Mouse (Mus musculus): ENCODE results near the gene Rpl31. TPM values are rescaled to one million over a fixed set of nuclear protein-coding genes. Genes with fewer than 3 reads are reported as not detected.

Rpl31 gene
- polyA plus RNA-seq, 1 experiment from 2014 or later: 452 TPM

GRCm38 (mm10) chr1:39338831-39339230 lies 28.8 kb upstream of the Rpl31 start:
- H3K27me3 ChIP-seq: no peaks in the 10 kb centered on the region
- DNase-seq (ENCODE audit: low read depth, low spot score) (no peak), ATAC-seq (no peak)
- TF ChIP-seq CTCF (IDR thresholded peaks at IDR 0.05): no peak
- ChIA-PET POLR2A (no interaction called here), CTCF (interaction anchor here (1.4 kb wide), 1 partner anchor 338 kb away, joined by 3 read pairs; no protein-coding TSS in a partner anchor)
- in situ Hi-C loops (cut with MboI; ENCODE audit: low pct_unique_long_range_greater_than_20kb): no loop called here

GRCm38 (mm10) chr1:39339455-39339854 lies 28.2 kb upstream of the Rpl31 start:
- ATAC-seq: no peak
- CTCF ChIA-PET: interaction anchor here (1.4 kb wide), 1 partner anchor 338 kb away, joined by 3 read pairs; no protein-coding TSS in a partner anchor
- in situ Hi-C loops (cut with MboI; ENCODE audit: low pct_unique_long_range_greater_than_20kb): no loop called here
- POLR2A ChIA-PET: no interaction called here
- no peak for DNase-seq (ENCODE audit: low read depth, low spot score)
- TF ChIP-seq CTCF (IDR thresholded peaks at IDR 0.05): no peak
- no peaks in the 10 kb centered on the region for H3K27me3 ChIP-seq

GRCm38 (mm10) chr1:39340156-39340555 lies 27.5 kb upstream of the Rpl31 start:
- H3K27me3 ChIP-seq: no peaks in the 10 kb centered on the region
- ATAC-seq (no peak), DNase-seq (ENCODE audit: low read depth, low spot score) (no peak)
- no peak for TF ChIP-seq CTCF (IDR thresholded peaks at IDR 0.05)
- POLR2A ChIA-PET: no interaction called here
- in situ Hi-C loops (cut with MboI; ENCODE audit: low pct_unique_long_range_greater_than_20kb): loop anchor here (5.0 kb wide), 2 partner anchors 138 to 328 kb away; no protein-coding TSS in a partner anchor
- CTCF ChIA-PET: interaction anchor here (1.4 kb wide), 1 partner anchor 339 kb away, joined by 3 read pairs; no protein-coding TSS in a partner anchor

GRCm38 (mm10) chr1:39340647-39341046 lies 27.0 kb upstream of the Rpl31 start:
- TF ChIP-seq CTCF (IDR thresholded peaks at IDR 0.05): peak; percentile 86
- ChIA-PET CTCF (interaction anchor here (0.6 to 1.6 kb wide), 4 partner anchors 134 to 335 kb away, joined by 3 to 10 read pairs (median 4); no protein-coding TSS in a partner anchor), POLR2A (no interaction called here)
- in situ Hi-C loops (cut with MboI; ENCODE audit: low pct_unique_long_range_greater_than_20kb): loop anchor here (5.0 kb wide), 2 partner anchors 138 to 328 kb away; no protein-coding TSS in a partner anchor
- DNase-seq (ENCODE audit: low read depth, low spot score) (peak; percentile 19), ATAC-seq (no peak)
- no peaks in the 10 kb centered on the region for H3K27me3 ChIP-seq

- H3K27me3 ChIP-seq: no peaks in the 10 kb centered on the region
- ATAC-seq (no peak), DNase-seq (ENCODE audit: low read depth, low spot score) (no peak)
- CTCF ChIA-PET: interaction anchor here (1.3 to 1.6 kb wide), 3 partner anchors 135 to 334 kb away, joined by 4 to 10 read pairs (median 5); no protein-coding TSS in a partner anchor
- POLR2A ChIA-PET: no interaction called here
- TF ChIP-seq CTCF (IDR thresholded peaks at IDR 0.05): no peak
- in situ Hi-C loops (cut with MboI; ENCODE audit: low pct_unique_long_range_greater_than_20kb): loop anchor here (5.0 kb wide), 2 partner anchors 140 to 330 kb away; no protein-coding TSS in a partner anchor
Measured at GRCm38 (mm10) chr1:39341807-39342206, 25.8 kb upstream of the Rpl31 start.

GRCm38 (mm10) chr1:39343242-39343641 lies 24.4 kb upstream of the Rpl31 start:
- ChIA-PET CTCF (no interaction called here), POLR2A (no interaction called here)
- TF ChIP-seq CTCF (IDR thresholded peaks at IDR 0.05): no peak
- no peaks in the 10 kb centered on the region for H3K27me3 ChIP-seq
- in situ Hi-C loops (cut with MboI; ENCODE audit: low pct_unique_long_range_greater_than_20kb): loop anchor here (5.0 kb wide), 2 partner anchors 141 to 331 kb away; no protein-coding TSS in a partner anchor
- no peak for ATAC-seq
- no peak for DNase-seq (ENCODE audit: low read depth, low spot score)

- ATAC-seq (no peak), DNase-seq (ENCODE audit: low read depth, low spot score) (no peak)
- in situ Hi-C loops (cut with MboI; ENCODE audit: low pct_unique_long_range_greater_than_20kb): loop anchor here (5.0 kb wide), 2 partner anchors 143 to 333 kb away; no protein-coding TSS in a partner anchor
- ChIA-PET POLR2A (no interaction called here), CTCF (interaction anchor here (1.9 kb wide), 1 partner anchor 335 kb away, joined by 5 read pairs; no protein-coding TSS in a partner anchor)
- no peak for TF ChIP-seq CTCF (IDR thresholded peaks at IDR 0.05)
- H3K27me3 ChIP-seq: no peaks in the 10 kb centered on the region
Measured at GRCm38 (mm10) chr1:39344981-39345600, 22.6 kb upstream of the Rpl31 start.

- ChIA-PET POLR2A (interaction anchor here (0.9 kb wide), 1 partner anchor 23 kb away, joined by 3 read pairs; no protein-coding TSS in a partner anchor), CTCF (interaction anchor here (1.2 kb wide), 1 partner anchor 339 kb away, joined by 3 read pairs; no protein-coding TSS in a partner anchor)
- no peaks in the 10 kb centered on the region for H3K27me3 ChIP-seq
- ATAC-seq (peak; percentile 44), DNase-seq (ENCODE audit: low read depth, low spot score) (no peak)
- no peak for TF ChIP-seq CTCF (IDR thresholded peaks at IDR 0.05)
- in situ Hi-C loops (cut with MboI; ENCODE audit: low pct_unique_long_range_greater_than_20kb): no loop called here
Measured at GRCm38 (mm10) chr1:39349001-39349400, 18.6 kb upstream of the Rpl31 start.

GRCm38 (mm10) chr1:39349427-39349826 lies 18.2 kb upstream of the Rpl31 start:
- DNase-seq (ENCODE audit: low read depth, low spot score) (no peak), ATAC-seq (no peak)
- POLR2A ChIA-PET: interaction anchor here (0.9 kb wide), 1 partner anchor 22 kb away, joined by 3 read pairs; no protein-coding TSS in a partner anchor
- H3K27me3 ChIP-seq: no peaks in the 10 kb centered on the region
- in situ Hi-C loops (cut with MboI; ENCODE audit: low pct_unique_long_range_greater_than_20kb): no loop called here
- no peak for TF ChIP-seq CTCF (IDR thresholded peaks at IDR 0.05)
- CTCF ChIA-PET: interaction anchor here (1.2 kb wide), 1 partner anchor 339 kb away, joined by 3 read pairs; no protein-coding TSS in a partner anchor

GRCm38 (mm10) chr1:39361754-39362514 lies 5.7 kb upstream of the Rpl31 start:
- ChIA-PET CTCF (no interaction called here), POLR2A (no interaction called here)
- TF ChIP-seq CTCF (IDR thresholded peaks at IDR 0.05): no peak
- H3K27me3 ChIP-seq: no peaks in the 10 kb centered on the region
- in situ Hi-C loops (cut with MboI; ENCODE audit: low pct_unique_long_range_greater_than_20kb): no loop called here
- ATAC-seq (no peak), DNase-seq (ENCODE audit: low read depth, low spot score) (no peak)

Data from Patski (cell line).